Mouse (Mus musculus): ENCODE measurements at regions not wholly inside any gene's neighbourhood (a gene's known extent, or its start where the extent isn't known, plus 50 kb on each side); places are given as distances from the start of the nearest gene placed in this dataset.
A peak's percentile ranks its signal among the peaks of the same experiment; 100 is the strongest.

- peak; percentile 1 for DNase-seq (ENCODE audit: low read depth)
These were observed 59.7 kb downstream of the H2al1j start for GRCm38 (mm10) chrX:11387200-11387940.

GRCm38 (mm10) chrX:11388860-11389259 is 61.2 kb downstream of the H2al1j start:
- peak; percentile 0 for DNase-seq (ENCODE audit: low read depth)

GRCm38 (mm10) chrX:11400406-11400805 is 72.8 kb downstream of the H2al1j start:
- no peak for DNase-seq (ENCODE audit: low read depth)

- no peak for DNase-seq (ENCODE audit: low read depth)
These were observed 76.7 kb downstream of the H2al1j start for GRCm38 (mm10) chrX:11404369-11404768.

- no peak for DNase-seq (ENCODE audit: low read depth)
These were observed 84.7 kb downstream of the H2al1j start for GRCm38 (mm10) chrX:11412316-11412826.

GRCm38 (mm10) chrX:11415662-11416061 is 88.0 kb downstream of the H2al1j start:
- DNase-seq (ENCODE audit: low read depth) = no peak

- DNase-seq (ENCODE audit: low read depth) = no peak
These were observed 88.9 kb downstream of the H2al1j start for GRCm38 (mm10) chrX:11416510-11416909.

GRCm38 (mm10) chrX:11417861-11418260 is 90.2 kb downstream of the H2al1j start:
- DNase-seq (ENCODE audit: low read depth) = no peak

- DNase-seq (ENCODE audit: low read depth) = no peak
These were observed 90.6 kb downstream of the H2al1j start for GRCm38 (mm10) chrX:11418261-11418660.

GRCm38 (mm10) chrX:11419162-11419631 is 91.6 kb downstream of the H2al1j start:
- no peak for DNase-seq (ENCODE audit: low read depth)

GRCm38 (mm10) chrX:11432403-11433004 is 104.9 kb downstream of the H2al1j start:
- no peak for DNase-seq (ENCODE audit: low read depth)

GRCm38 (mm10) chrX:11435338-11435737 is 107.7 kb downstream of the H2al1j start:
- no peak for DNase-seq (ENCODE audit: low read depth)

GRCm38 (mm10) chrX:11437151-11437944 is 109.7 kb downstream of the H2al1j start:
- no peak for DNase-seq (ENCODE audit: low read depth)

- no peak for DNase-seq (ENCODE audit: low read depth)
These were observed 115.9 kb downstream of the H2al1j start for GRCm38 (mm10) chrX:11443543-11443942.

- DNase-seq (ENCODE audit: low read depth) = no peak
These were observed 116.7 kb downstream of the H2al1j start for GRCm38 (mm10) chrX:11444261-11444725.

- no peak for DNase-seq (ENCODE audit: low read depth)
These were observed 121.1 kb downstream of the H2al1j start for GRCm38 (mm10) chrX:11448711-11449110.

- DNase-seq (ENCODE audit: low read depth) = no peak
These were observed 130.9 kb downstream of the H2al1j start for GRCm38 (mm10) chrX:11458521-11458920.

- DNase-seq (ENCODE audit: low read depth) = no peak
These were observed 136.4 kb downstream of the H2al1j start for GRCm38 (mm10) chrX:11463955-11464511.

GRCm38 (mm10) chrX:11466191-11466590 is 138.6 kb downstream of the H2al1j start:
- no peak for DNase-seq (ENCODE audit: low read depth)

GRCm38 (mm10) chrX:11479696-11480339 is 152.2 kb downstream of the H2al1j start:
- DNase-seq (ENCODE audit: low read depth) = no peak

- DNase-seq (ENCODE audit: low read depth) = no peak
These were observed 154.5 kb downstream of the H2al1j start for GRCm38 (mm10) chrX:11482141-11482540.

- DNase-seq (ENCODE audit: low read depth) = no peak
These were observed 159.0 kb downstream of the H2al1j start for GRCm38 (mm10) chrX:11486588-11486987.

All from induced T-regulatory cell, adult 2 months (primary cell).